Mouse (Mus musculus) heart, postnatal 0 days (tissue): ENCODE measurements at regions not wholly inside any gene's neighbourhood (a gene's known extent, or its start where the extent isn't known, plus 50 kb on each side); places are given as distances from the start of the nearest gene placed in this dataset.

Experiments used
- CTCF ChIP-seq: IDR thresholded peaks from 2 replicates; pipeline ENCODE4 v1.5.1; 2016; ENCODE audit warnings: antibody characterized with exemption, control low read depth, low read depth
- EP300 ChIP-seq: IDR thresholded peaks from 2 replicates; pipeline ENCODE4 v1.6.1; 2016; ENCODE audit warnings: antibody characterized with exemption, low read depth

- TF ChIP-seq CTCF (peak; percentile 48), EP300 (no peak)
Observed at GRCm38 (mm10) chrX:11100935-11101334, 198.1 kb upstream of the H2al1a start.
